Mouse (Mus musculus) cerebellum, adult 2 months (tissue): Measurements from ENCODE around the gene Ern2.

ENCODE experiments used
- CTCF ChIP-seq: fragments of 200-500 bp; IDR thresholded peaks from 2 replicates; pipeline ENCODE4 v1.5.1; 2011; ENCODE audit warnings: low read depth, mild to moderate bottlenecking, control low read depth, low read length, moderate library complexity, borderline replicate concordance; ENCODE audit not compliant: insufficient read depth
- POLR2A ChIP-seq: fragments of 200-500 bp; IDR thresholded peaks from 2 replicates; pipeline ENCODE4 v1.6.1; 2011; ENCODE audit warnings: low read length, control low read depth, borderline replicate concordance; ENCODE audit not compliant: insufficient read depth

DNA sequence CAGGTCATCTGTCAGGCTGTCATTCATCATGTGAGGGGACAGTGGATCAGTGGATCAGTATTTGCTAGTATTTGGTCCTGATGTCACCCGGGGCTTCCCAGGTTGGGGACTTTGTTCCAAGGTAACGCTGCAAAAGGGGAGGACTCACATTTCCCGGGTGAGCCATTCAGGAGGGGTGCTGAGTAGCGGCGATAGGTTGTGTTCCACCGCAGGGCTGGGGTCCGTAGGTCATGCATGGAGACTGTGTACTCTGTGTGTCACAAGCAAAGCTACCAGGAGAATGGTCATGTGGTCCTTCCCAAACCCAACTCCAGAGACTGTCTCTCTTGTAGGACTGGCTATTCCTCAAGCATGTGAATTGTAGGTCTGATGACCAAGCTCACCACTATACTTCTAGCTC, 5.3 kb downstream of the Ern2 start:
- TF ChIP-seq CTCF (no peak), POLR2A (no peak)
